Mouse (Mus musculus) layer of hippocampus, postnatal 36 days (tissue): Measurements from ENCODE around the gene Zdhhc24. TPM values are rescaled to one million over a fixed set of nuclear protein-coding genes. Genes with fewer than 3 reads are reported as not detected.
A peak's percentile ranks its signal among the peaks of the same experiment; 100 is the strongest.

Experiments
- DNase-seq, 2 experiments: peaks; one replicate each; pipeline ENCODE4 v3.0.0; 2022
- total RNA-seq, 2 experiments: library from RNA; stranded (reverse); gene quantifications; 2 replicates each; pipeline ENCODE4 v1.2.3; 2021

The Zdhhc24 gene
- total RNA-seq, 2 experiments from 2014 or later = 26.4 to 27.1 TPM

GRCm38 (mm10) chr19:4879324-4879703, 846 bp downstream of the Zdhhc24 start:
- DNase-seq = no peak

GRCm38 (mm10) chr19:4883961-4884360, 5.5 kb downstream of the Zdhhc24 start:
- no peak for DNase-seq

DNA sequence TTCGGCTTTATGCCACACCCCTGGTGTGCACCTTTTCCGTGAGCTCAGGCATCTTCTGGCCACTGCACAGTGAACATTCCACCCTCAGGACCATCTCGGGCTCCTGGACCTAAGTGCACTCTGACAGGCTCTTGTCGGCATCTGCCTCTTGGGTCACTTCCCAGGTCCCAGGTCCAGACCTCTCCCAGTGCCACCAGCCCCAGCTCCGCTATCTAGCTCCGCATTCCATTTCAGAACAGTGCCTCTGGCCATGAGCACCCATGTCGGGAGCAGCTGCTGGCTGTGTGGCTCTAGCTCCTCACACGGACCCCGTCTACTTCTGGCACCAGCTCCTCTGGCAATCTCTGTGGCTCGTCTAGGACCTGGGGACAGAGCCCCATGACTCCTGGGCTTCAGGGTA, 11.3 kb downstream of the Zdhhc24 start:
- DNase-seq = no peak

GRCm38 (mm10) chr19:4891798-4892197, 13.3 kb downstream of the Zdhhc24 start:
- no peak for DNase-seq

- DNase-seq = no peak
Measured at GRCm38 (mm10) chr19:4896780-4897520, 18.5 kb downstream of the Zdhhc24 start.

GRCm38 (mm10) chr19:4898972-4899371, 20.5 kb downstream of the Zdhhc24 start:
- no peak for DNase-seq

GRCm38 (mm10) chr19:4899888-4900287, 21.4 kb downstream of the Zdhhc24 start:
- no peak for DNase-seq

GRCm38 (mm10) chr19:4905979-4906794, 27.7 kb downstream of the Zdhhc24 start, which contains the start of gene Bbs1:
TSS of gene Bbs1 (minus strand) at chr19:4906628.
- peak; percentile 79 to 81 for DNase-seq

DNA sequence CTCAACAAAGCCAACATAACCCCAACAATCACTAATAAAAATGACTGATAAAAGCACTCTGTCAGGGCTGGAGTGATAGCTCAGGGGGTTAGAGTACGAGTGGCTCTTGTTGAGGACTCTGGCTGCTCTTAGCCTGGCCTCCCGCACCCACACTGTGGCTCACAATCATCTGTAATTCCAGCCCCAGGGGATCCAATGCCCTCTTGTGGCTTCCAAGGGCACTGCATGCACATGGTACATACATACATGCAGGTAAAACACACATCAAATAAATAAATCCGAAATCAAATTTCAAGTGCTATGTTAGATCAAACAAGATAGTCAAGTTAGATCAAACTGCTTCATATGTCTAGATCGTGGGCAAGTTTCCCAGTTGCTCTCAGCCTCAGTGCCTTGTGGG, 29.6 kb downstream of the Zdhhc24 start:
- no peak for DNase-seq

- DNase-seq = no peak
Measured at GRCm38 (mm10) chr19:4909376-4909775, 30.9 kb downstream of the Zdhhc24 start.

DNA sequence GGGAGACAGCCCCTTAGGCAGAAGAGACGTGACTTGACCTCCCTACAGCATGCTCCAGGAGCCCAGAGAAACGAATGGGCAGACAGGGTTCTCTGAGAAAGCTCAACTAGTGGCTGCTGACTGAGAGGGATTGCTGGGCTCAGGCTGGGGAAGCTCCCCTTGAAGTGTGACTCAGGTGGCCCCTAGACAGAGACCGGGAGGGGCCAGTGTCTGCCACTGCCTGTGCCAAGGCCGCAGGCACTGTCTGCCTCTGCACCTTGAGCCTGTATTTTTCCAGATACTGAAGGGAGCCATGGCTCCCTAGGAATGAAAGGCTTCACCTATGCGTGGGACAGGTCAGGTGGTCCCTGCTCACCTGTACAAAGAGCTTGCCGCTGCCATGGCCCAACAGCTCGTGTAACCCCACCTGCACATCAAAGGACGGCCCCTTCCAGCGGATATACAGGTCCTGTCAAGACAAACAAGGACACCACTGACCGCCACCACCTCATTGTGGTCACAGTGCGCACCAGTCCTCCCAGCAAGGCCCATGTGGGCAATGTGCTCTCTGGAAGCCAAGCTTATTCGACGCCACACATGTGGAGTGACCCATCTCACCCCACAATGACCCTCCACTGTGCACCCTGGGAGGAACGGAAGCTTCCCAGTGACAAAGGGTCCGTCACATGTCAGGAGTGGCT, 37.6 kb downstream of the Zdhhc24 start:
- DNase-seq = no peak

DNA sequence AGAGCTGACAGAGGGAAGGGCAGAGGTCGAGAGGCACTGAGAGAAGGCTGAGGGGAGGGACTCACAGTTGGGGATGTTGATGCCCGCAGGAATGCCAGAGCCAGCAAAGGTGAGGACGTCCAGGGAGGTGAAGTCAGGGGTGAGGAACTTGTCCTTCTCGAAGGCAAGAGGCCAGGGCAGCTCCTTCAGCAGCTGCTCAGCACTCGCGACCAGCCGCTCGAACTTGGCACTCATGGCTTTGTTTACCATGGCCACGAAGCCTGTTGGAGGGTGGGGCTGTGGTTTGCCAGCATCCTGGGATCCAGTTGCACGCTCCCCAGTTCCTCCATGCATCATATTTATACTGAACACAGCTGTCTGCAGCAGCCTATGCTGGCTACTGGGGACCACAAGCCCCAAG, 38.4 kb downstream of the Zdhhc24 start:
- no peak for DNase-seq

GRCm38 (mm10) chr19:4919652-4920051, 41.2 kb downstream of the Zdhhc24 start:
- no peak for DNase-seq

DNA sequence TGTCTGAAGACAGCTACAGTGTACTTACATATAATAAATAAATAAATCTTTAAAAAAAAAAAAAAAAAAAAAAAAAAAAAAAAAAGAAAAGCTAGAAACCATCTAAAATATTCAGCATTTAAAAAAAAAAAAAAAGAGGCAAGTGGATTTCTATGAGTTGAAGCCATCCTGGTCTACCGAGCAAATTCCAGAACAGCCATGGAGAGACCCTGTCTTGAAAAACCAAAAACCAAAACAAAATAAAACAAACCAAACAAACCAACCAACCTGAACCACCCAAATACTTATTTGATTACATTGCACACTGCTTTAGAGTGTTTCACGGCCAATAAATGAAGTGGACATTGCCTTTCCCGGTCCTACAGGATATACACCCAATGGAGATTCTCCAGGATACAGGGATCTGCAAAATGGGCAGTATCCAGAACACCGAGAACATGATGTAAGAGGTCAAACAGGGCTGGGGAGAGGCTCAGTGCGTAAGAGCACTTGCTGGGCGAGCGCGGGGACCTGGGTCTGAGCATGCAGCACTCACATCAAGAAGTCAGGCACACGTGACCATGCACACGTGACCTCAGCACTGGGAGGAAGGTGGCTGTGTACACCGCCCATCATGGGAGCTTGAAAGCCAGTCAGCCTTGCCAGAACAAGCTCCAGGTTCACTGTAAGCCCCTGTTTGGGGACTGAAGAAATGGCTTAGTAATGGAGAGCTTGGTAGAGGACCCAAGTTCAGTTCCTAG, 46.8 kb downstream of the Zdhhc24 start:
- no peak for DNase-seq

- DNase-seq = peak; percentile 97 to 98
Measured at GRCm38 (mm10) chr19:4927904-4928531, 49.5 kb downstream of the Zdhhc24 start, which contains the start of gene Dpp3. TSS of gene Dpp3 (minus strand) at chr19:4928287.

DNA sequence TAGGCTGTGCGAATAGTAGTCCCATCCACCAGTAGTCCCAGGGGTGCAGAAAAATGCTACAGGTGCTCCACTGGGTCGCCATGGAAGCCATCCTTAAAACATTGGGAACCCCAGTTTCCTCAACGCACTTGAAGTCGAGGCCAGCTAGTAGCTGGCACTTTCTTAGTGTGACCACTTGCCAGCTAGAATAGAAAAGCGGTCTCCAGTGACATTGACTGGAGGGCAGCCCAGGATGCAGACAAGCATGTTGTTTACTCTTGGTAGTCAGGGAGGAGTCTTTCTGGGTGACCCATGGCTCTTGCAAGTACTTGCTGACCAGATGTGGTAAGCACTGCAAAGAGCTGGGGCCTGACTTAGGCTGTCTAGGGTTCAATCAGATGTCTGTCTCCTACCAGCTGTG, 50.3 kb downstream of the Zdhhc24 start:
- DNase-seq = no peak

Other genes with a start within 250 kb of the Zdhhc24 start
- gene Gm960, start 180.0 kb upstream of the Zdhhc24 start, total RNA-seq = 1 to 10 TPM; 1.4 to 1.7 TPM
- gene Sptbn2, start 167.5 kb upstream of the Zdhhc24 start, total RNA-seq = 100 to 1,000 TPM; 575 to 585 TPM
- 10 to 100 TPM; 17.4 to 20.2 TPM for gene Rbm4b, start 122.2 kb upstream of the Zdhhc24 start, total RNA-seq
- gene Rbm4, start 84.8 kb upstream of the Zdhhc24 start, total RNA-seq = 10 to 100 TPM; 88.2 to 89.6 TPM
- 10 to 100 TPM; 17.3 to 19.8 TPM for gene Gm21992, start 67.1 kb upstream of the Zdhhc24 start, total RNA-seq
- gene Rbm14, start 67.0 kb upstream of the Zdhhc24 start, total RNA-seq = 10 to 100 TPM; 56.3 to 62.7 TPM
- 10 to 100 TPM; 36.6 to 37.1 TPM for gene Ccs, start 39.3 kb upstream of the Zdhhc24 start, total RNA-seq
- 1 to 10 TPM; 1.6 to 2.0 TPM for gene Ccdc87, start 39.3 kb upstream of the Zdhhc24 start, total RNA-seq
- gene Ctsf, start 23.5 kb upstream of the Zdhhc24 start, total RNA-seq = 100 to 1,000 TPM; 102 to 112 TPM
- gene Actn3, start 759 bp upstream of the Zdhhc24 start, total RNA-seq = 1 to 10 TPM in 1 of 2 experiments, under 1 TPM in 1; 0.87 to 1.4 TPM
- 10 to 100 TPM; 38.3 to 41.7 TPM for gene Bbs1, start 28.0 kb downstream of the Zdhhc24 start, total RNA-seq
- gene Dpp3, start 49.6 kb downstream of the Zdhhc24 start, total RNA-seq = 10 to 100 TPM; 39.0 to 41.6 TPM
- gene Peli3, start 64.5 kb downstream of the Zdhhc24 start, total RNA-seq = 10 to 100 TPM; 19.5 to 24.4 TPM
- gene Mrpl11, start 83.5 kb downstream of the Zdhhc24 start, total RNA-seq = 10 to 100 TPM; 56.7 to 61.6 TPM
- 1 to 10 TPM; 4.8 to 6.4 TPM for gene Npas4, start 111.6 kb downstream of the Zdhhc24 start, total RNA-seq
- 10 to 100 TPM; 15.2 to 15.3 TPM for gene Slc29a2, start 145.2 kb downstream of the Zdhhc24 start, total RNA-seq
- gene B4gat1, start 160.2 kb downstream of the Zdhhc24 start, total RNA-seq = 100 to 1,000 TPM; 110 to 126 TPM
- 1 to 10 TPM; 4.5 to 5.0 TPM for gene AC124502.3, start 160.2 kb downstream of the Zdhhc24 start, total RNA-seq
- gene Brms1, start 162.7 kb downstream of the Zdhhc24 start, total RNA-seq = 10 to 100 TPM; 20.2 to 20.8 TPM
- 100 to 1,000 TPM; 111 to 113 TPM for gene Rin1, start 171.8 kb downstream of the Zdhhc24 start, total RNA-seq
- gene Cd248, start 189.4 kb downstream of the Zdhhc24 start, total RNA-seq = 1 to 10 TPM; 2.4 to 3.9 TPM
- 100 to 1,000 TPM; 116 to 117 TPM for gene Tmem151a, start 206.9 kb downstream of the Zdhhc24 start, total RNA-seq
- gene Yif1a, start 209.9 kb downstream of the Zdhhc24 start, total RNA-seq = 10 to 100 TPM; 21.1 to 21.5 TPM
- 100 to 1,000 TPM; 673 to 729 TPM for gene Cnih2, start 219.9 kb downstream of the Zdhhc24 start, total RNA-seq
- gene Rab1b, start 228.4 kb downstream of the Zdhhc24 start, total RNA-seq = 100 to 1,000 TPM; 162 to 163 TPM
- gene Klc2, start 239.9 kb downstream of the Zdhhc24 start, total RNA-seq = 100 to 1,000 TPM; 224 to 226 TPM